Mouse (Mus musculus): ENCODE results near the gene B4galnt2. TPM values are rescaled to one million over a fixed set of nuclear protein-coding genes. Genes with fewer than 3 reads are reported as not detected.
A peak's percentile ranks its signal among the peaks of the same experiment; 100 is the strongest.

The B4galnt2 gene
- polyA plus RNA-seq, 1 experiment from 2014 or later, result 0.11 TPM

DNA sequence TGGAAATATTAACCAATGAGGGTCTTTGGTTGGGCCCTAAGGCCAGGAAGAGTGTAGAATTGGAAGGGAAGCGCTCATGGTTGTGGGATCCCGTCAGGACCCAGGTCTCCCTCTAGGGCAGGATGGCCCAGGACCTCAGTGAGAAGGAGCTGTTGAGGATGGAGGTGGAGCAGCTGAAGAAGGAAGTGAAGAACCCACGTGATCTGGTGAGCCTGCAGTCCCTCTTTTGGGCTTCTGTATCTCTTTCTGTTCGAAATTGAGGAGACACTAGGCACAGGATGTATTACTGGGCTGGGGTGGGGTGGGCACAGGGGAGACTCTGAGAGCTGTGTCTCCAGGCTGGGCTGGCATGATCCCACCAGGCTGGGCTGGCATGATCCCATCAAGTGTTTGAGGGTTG lies 69.8 kb downstream of the B4galnt2 start:
- Histone ChIP-seq H3K27me3 (ENCODE audit: low read depth, poor library complexity, severe bottlenecking) (peaks cover 35% of the 10 kb centered on the region), H3K36me3 (no peaks in the 10 kb centered on the region), H3K27ac (replicated peaks) (no peak overlapping the region), H3K4me3 (no peak overlapping the region), H3K4me1 (peaks cover 12% of the 10 kb centered on the region), H3K9me3 (replicated peaks) (no peaks in the 10 kb centered on the region)
- DNase-seq (ENCODE audit: low spot score), result no peak
- WGBS, result 72% methylated on average over 4 of the region's 4 CpGs

DNA sequence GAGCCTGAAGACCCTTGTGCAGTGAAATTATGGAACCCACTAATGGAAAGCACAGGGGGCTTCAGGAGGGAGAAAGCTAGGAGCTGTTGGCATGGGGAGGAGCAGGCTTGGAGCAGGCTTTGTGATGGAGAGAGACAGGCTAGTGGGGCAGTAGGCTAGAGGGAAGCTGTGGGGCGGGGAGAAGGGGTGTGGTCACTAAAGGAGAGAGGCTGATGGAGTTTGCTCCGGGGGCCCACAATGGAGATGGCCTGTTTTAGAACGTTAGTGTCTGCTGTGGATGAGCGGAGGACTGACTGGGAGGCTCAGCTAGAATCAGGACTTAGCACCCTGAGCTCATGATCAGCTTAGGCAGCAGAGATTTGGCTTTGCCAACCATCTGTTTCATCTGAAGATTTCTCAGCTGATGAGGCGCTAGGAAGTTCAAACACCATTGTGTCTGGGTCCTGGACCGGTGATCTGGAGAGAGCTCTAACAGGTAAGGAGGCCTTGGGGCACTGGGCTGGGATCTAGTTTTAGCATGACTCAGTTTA lies 71.2 kb downstream of the B4galnt2 start:
- DNase-seq (ENCODE audit: low spot score), result no peak
- Histone ChIP-seq H3K27ac (replicated peaks) (no peak overlapping the region), H3K4me1 (peaks cover 16% of the 10 kb centered on the region), H3K36me3 (no peaks in the 10 kb centered on the region), H3K27me3 (ENCODE audit: low read depth, poor library complexity, severe bottlenecking) (peaks cover 35% of the 10 kb centered on the region), H3K4me3 (no peak overlapping the region), H3K9me3 (replicated peaks) (no peaks in the 10 kb centered on the region)
- 65% methylated on average over 6 of the region's 6 CpGs for WGBS

DNA sequence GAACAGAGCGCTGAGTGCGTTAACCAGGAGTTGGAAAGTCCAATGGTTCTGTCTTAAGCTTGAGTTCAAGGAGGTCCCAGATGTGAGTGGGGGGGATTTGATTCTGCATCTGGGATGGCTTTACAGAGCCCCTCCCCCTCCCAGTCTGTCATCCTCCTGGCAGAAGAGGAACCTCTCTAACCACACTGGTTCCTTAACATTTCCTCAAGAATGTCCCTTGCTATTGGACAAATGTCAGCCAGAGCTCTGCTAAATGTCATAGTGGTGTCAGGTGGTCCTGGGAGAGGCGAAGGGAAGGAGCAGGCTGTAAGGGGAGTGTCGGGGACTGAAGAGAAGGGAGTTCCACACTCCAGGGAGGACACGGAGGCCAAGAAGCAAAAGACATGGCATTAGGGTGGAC lies 71.7 kb downstream of the B4galnt2 start:
- Histone ChIP-seq H3K27me3 (ENCODE audit: low read depth, poor library complexity, severe bottlenecking) (peaks cover 38% of the 10 kb centered on the region), H3K9me3 (replicated peaks) (no peaks in the 10 kb centered on the region), H3K27ac (replicated peaks) (no peak overlapping the region), H3K4me1 (peaks cover 16% of the 10 kb centered on the region), H3K36me3 (no peaks in the 10 kb centered on the region), H3K4me3 (no peak overlapping the region)
- DNase-seq (ENCODE audit: low spot score), result no peak
- 75% methylated on average over 5 of the region's 5 CpGs for WGBS

DNA sequence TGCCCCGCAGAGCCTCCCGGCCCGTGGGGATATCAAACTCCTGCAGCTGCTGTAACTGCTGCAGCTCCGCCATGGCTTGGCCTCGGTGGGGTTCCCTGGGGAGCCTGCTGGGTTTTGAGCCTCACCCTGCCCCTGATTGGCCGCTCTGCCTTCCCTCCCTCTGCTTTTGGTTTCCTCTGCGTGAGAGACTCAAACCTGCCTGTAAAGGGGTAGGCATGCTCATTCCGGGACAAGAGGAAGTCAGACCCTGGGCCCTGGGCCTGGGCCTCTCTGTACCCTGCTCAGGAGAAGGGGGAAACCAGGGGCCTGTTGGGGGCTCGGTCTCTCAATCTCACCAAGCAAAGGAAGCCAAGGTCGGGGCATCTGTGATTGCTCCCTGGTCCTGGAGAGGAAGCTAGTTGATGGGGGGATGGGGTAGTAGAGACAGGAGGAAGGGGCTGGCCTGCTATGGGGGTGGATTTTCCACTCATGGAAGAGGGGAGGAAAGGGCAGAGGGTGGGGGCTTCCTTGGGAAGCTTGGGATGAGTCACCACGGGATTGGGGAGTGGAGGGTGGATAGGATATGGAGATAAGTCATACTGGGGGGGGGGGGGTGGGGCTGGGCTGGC lies 72.5 kb downstream of the B4galnt2 start, which contains the start of gene Abi3:
Abi3 (minus strand) TSS at position 403 of the 608 bp plus-strand sequence.
- H3K27me3 ChIP-seq (ENCODE audit: low read depth, poor library complexity, severe bottlenecking), result peaks cover 44% of the 10 kb centered on the region
- H3K27ac ChIP-seq (replicated peaks), result peak within 1 kb of the TSS; percentile 46; the same call in 1 of the 2 replicates
- H3K36me3 ChIP-seq, result no peaks in the 10 kb centered on the region
- H3K4me1 ChIP-seq, result peaks cover 16% of the 10 kb centered on the region
- no peaks in the 10 kb centered on the region for H3K9me3 ChIP-seq (replicated peaks)
- 14% methylated on average over 11 of the region's 11 CpGs for WGBS
- no peak for DNase-seq (ENCODE audit: low spot score)
- peak within 1 kb of the TSS; percentile 27 for H3K4me3 ChIP-seq

DNA sequence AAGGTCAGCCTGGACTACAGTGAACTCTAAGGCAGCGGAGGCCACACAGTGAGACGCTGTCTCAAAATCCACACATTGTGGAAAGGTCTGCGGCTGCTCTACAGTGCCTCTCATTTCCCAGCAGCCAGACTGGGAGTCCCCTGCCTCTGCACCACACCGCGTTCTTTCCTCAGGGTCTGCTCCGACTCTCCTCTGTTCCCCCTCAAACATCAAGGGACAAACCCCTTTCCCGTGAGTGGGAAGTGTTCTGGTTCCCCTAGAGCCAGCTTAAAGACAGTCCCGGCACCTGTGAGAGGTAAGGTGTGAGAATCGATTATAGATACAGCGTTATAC lies 73.2 kb downstream of the B4galnt2 start:
- H3K4me3 ChIP-seq, result peak overlapping the region; percentile 9; the same call in 1 of the 2 replicates
- 58% methylated on average over 10 of the region's 10 CpGs for WGBS
- no peak for DNase-seq (ENCODE audit: low spot score)
- no peaks in the 10 kb centered on the region for H3K9me3 ChIP-seq (replicated peaks)
- H3K27ac ChIP-seq (replicated peaks), result no peak overlapping the region
- H3K36me3 ChIP-seq, result no peaks in the 10 kb centered on the region
- peaks cover 51% of the 10 kb centered on the region for H3K27me3 ChIP-seq (ENCODE audit: low read depth, poor library complexity, severe bottlenecking)
- peaks cover 16% of the 10 kb centered on the region for H3K4me1 ChIP-seq

DNA sequence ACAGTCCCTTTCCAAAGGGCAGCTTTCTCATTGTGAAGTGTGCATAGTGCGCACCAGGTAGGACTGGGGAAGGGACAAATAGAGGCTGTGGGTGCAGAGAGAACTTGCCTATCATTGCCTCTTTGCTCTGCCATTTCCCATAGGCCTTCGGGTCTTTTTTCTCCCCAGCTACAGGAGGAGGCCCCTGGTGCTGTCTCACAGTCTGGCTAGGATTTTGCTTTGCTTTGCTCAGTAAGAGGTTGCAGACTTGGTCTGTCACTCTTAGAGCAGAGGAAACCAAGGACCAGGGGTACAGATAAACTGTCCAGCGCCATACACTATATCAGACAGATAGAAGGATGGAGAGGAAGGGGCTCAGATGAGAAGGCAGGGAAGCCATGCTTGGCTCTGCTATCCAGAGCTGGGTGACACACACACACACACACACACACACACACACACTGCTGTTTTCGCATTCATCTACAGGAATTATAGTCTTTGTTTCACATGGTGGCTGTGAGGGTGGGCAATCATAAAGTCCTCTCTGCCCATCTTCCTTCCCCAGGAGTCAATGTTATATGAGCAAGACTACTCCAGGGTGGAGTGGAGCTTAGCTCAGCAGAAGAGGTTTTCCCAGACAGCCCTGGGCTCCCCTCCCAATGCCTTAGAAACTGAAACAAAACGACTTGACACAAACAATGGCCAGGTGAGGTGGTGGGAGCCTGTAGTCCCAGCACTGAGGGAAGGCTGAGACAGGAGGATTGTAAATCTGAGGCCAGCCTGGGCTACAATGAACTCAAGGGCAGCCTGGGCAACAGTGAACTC lies 73.8 kb downstream of the B4galnt2 start:
- DNase-seq (ENCODE audit: low spot score), result no peak
- Histone ChIP-seq H3K9me3 (replicated peaks) (no peaks in the 10 kb centered on the region), H3K27ac (replicated peaks) (no peak overlapping the region), H3K27me3 (ENCODE audit: low read depth, poor library complexity, severe bottlenecking) (peaks cover 57% of the 10 kb centered on the region), H3K4me3 (peak overlapping the region; percentile 9; the same call in 1 of the 2 replicates), H3K4me1 (peaks cover 16% of the 10 kb centered on the region), H3K36me3 (no peaks in the 10 kb centered on the region)
- WGBS, result 79% methylated on average over 5 of the region's 5 CpGs

DNA sequence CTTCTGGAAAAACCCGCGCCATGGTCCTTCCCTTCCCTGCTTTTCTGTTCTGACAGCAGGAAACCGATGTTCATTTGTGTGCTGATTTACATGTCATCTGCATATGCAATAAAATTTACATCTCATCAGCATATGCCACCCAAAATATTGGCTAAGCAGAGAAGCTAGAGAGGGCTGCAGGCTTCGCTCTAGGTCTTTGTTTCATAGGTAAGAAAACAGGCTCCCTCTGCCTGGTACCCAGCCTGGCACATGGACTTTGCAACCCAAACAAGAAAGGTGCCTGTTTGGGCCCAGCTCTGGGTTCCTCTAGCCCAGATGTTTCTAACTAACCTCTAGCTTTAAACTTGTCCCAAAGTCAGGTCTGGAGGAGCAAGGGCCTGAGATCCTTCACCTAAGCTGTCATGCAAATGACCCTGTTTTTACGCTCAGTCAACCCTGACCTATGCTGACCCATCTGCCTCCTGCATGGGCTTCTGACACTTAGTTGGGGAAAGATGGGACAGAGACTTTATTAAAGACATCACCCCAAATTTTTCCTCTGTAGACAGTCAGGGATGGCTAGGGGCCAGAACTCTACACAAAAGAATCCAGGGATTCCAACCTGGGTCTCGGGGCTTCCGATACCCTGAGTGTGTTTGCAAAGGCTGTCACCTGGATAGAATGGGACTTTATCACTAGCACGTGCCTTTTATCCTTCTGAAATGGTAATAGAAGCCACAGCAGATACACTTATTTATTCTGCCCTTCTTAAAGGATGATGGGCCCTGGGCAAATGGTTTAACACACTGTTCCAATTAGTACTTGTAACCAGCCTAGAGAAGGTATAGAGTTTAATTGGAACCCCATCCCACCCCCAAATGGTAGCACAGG lies 75.5 kb downstream of the B4galnt2 start:
- Histone ChIP-seq H3K27me3 (ENCODE audit: low read depth, poor library complexity, severe bottlenecking) (peaks cover 74% of the 10 kb centered on the region), H3K4me3 (no peak overlapping the region)

GRCm38 (mm10) chr11:95838598-95838997 lies 76.1 kb downstream of the B4galnt2 start:
- WGBS, result 77% methylated on average over 4 of the region's 4 CpGs
- Histone ChIP-seq H3K4me3 (no peak overlapping the region), H3K4me1 (peaks cover 39% of the 10 kb centered on the region), H3K27me3 (ENCODE audit: low read depth, poor library complexity, severe bottlenecking) (peaks cover 80% of the 10 kb centered on the region), H3K9me3 (replicated peaks) (no peaks in the 10 kb centered on the region), H3K27ac (replicated peaks) (no peak overlapping the region), H3K36me3 (no peaks in the 10 kb centered on the region)
- no peak for DNase-seq (ENCODE audit: low spot score)

More for the DNA sequence above, 75.5 kb downstream of the B4galnt2 start:
- WGBS, result 80% methylated on average over 8 of the region's 8 CpGs
- DNase-seq (ENCODE audit: low spot score), result no peak
- Histone ChIP-seq H3K9me3 (replicated peaks) (no peaks in the 10 kb centered on the region), H3K36me3 (no peaks in the 10 kb centered on the region), H3K4me1 (peaks cover 32% of the 10 kb centered on the region), H3K27ac (replicated peaks) (no peak overlapping the region)

DNA sequence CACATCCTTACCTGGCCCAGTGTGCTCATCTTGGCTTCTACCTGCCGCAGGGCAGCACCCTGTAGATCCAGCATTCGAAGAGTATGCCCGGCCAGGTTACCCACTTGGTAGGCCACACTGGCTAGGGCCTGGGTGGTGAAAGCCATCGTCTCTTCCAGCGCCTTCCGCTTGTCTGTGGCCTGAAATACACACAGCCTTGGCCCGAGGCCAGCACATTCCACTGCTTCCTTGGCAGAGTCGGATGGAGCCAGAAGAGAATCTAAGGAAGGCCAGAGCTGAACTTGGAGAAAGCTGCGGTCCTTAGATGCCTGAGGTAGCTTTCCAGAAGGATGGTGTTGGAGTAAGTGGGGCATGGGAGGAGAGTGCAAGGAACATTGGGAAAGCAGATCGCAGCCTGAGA lies 77.6 kb downstream of the B4galnt2 start, which contains the start of gene Gngt2:
Gngt2 (plus strand) TSS at position 158 of the 400 bp plus-strand sequence.
- H3K27ac ChIP-seq (replicated peaks), result no peak within 1 kb of the TSS
- peaks cover 47% of the 10 kb centered on the region for H3K4me1 ChIP-seq
- no peak for DNase-seq (ENCODE audit: low spot score)
- no peak within 1 kb of the TSS for H3K4me3 ChIP-seq
- peaks cover 82% of the 10 kb centered on the region for H3K27me3 ChIP-seq (ENCODE audit: low read depth, poor library complexity, severe bottlenecking)
- 88% methylated on average over 10 of the region's 10 CpGs for WGBS
- H3K9me3 ChIP-seq (replicated peaks), result no peaks in the 10 kb centered on the region
- H3K36me3 ChIP-seq, result no peaks in the 10 kb centered on the region

GRCm38 (mm10) chr11:95836433-95836832 lies 78.3 kb downstream of the B4galnt2 start:
- no peaks in the 10 kb centered on the region for H3K36me3 ChIP-seq
- no peaks in the 10 kb centered on the region for H3K9me3 ChIP-seq (replicated peaks)
- peaks cover 48% of the 10 kb centered on the region for H3K4me1 ChIP-seq
- no peak for DNase-seq (ENCODE audit: low spot score)
- WGBS, result 76% methylated on average over 6 of the region's 6 CpGs
- H3K4me3 ChIP-seq, result no peak overlapping the region
- no peak overlapping the region for H3K27ac ChIP-seq (replicated peaks)
- H3K27me3 ChIP-seq (ENCODE audit: low read depth, poor library complexity, severe bottlenecking), result peaks cover 82% of the 10 kb centered on the region

GRCm38 (mm10) chr11:95835832-95836231 lies 78.9 kb downstream of the B4galnt2 start:
- Histone ChIP-seq H3K36me3 (no peaks in the 10 kb centered on the region), H3K4me3 (no peak overlapping the region), H3K4me1 (peaks cover 54% of the 10 kb centered on the region), H3K27me3 (ENCODE audit: low read depth, poor library complexity, severe bottlenecking) (peaks cover 82% of the 10 kb centered on the region), H3K9me3 (replicated peaks) (no peaks in the 10 kb centered on the region), H3K27ac (replicated peaks) (no peak overlapping the region)
- WGBS, result 56% methylated on average over 6 of the region's 6 CpGs
- DNase-seq (ENCODE audit: low spot score), result no peak

Data from midbrain, embryonic 10.5 days (tissue).